Mouse (Mus musculus) erythroblast, embryonic 14.5 days (primary cell): ENCODE measurements around the gene Serpinb6b.
"Not testable (repeated sequence)": the region's sequence is repeated elsewhere in the genome, so short reads cannot be mapped to it uniquely, and the experiment has no call there.

Experiments used
- GATA1 ChIP-seq: IDR thresholded peaks from 2 replicates; pipeline ENCODE4 v1.6.1; 2012; ENCODE audit warnings: low read length, inconsistent platforms, mixed read lengths
- TAL1 ChIP-seq: IDR thresholded peaks from 3 replicates; pipeline ENCODE4 v1.6.1; 2012; ENCODE audit warnings: low read length, inconsistent platforms, mixed read lengths

- not testable (repeated sequence) for TF ChIP-seq GATA1, TAL1
Measured at GRCm38 (mm10) chr13:32938275-32938674, 26.7 kb upstream of the Serpinb6b start.
